Mouse (Mus musculus) adrenal gland, postnatal 10 days (tissue): Measurements from ENCODE around the gene Hcrt. TPM values are rescaled to one million over a fixed set of nuclear protein-coding genes. Genes with fewer than 3 reads are reported as not detected.

Experiments used
- DNase-seq: peaks from one replicate; pipeline ENCODE4 v3.0.0; 2021; ENCODE audit warnings: mixed read lengths
- total RNA-seq, 2 experiments: library from RNA; stranded (reverse); gene quantifications; 2 replicates each; pipeline ENCODE4 v1.2.3; 2021

Hcrt gene
- total RNA-seq, 2 experiments from 2014 or later: not detected

GRCm38 (mm10) chr11:100767871-100768270 lies 5.1 kb upstream of the Hcrt start:
- DNase-seq: no peak

GRCm38 (mm10) chr11:100766726-100767125 lies 4.0 kb upstream of the Hcrt start:
- no peak for DNase-seq

- DNase-seq: peak; percentile 95
Observed at GRCm38 (mm10) chr11:100761547-100762045, 1.1 kb downstream of the Hcrt start.

- peak; percentile 66 for DNase-seq
Observed at GRCm38 (mm10) chr11:100759611-100760233, 3.0 kb downstream of the Hcrt start, which contains the start of gene Kcnh4. Gene Kcnh4, minus strand, starts transcription at chr11:100759942.

- DNase-seq: peak; percentile 80
Observed at GRCm38 (mm10) chr11:100758707-100759610, 3.8 kb downstream of the Hcrt start.

GRCm38 (mm10) chr11:100757566-100757965 lies 5.2 kb downstream of the Hcrt start:
- DNase-seq: no peak

- DNase-seq: no peak
Observed at GRCm38 (mm10) chr11:100756476-100756875, 6.3 kb downstream of the Hcrt start.

- no peak for DNase-seq
Observed at GRCm38 (mm10) chr11:100754693-100755057, 8.1 kb downstream of the Hcrt start.

GRCm38 (mm10) chr11:100754021-100754692 lies 8.6 kb downstream of the Hcrt start:
- DNase-seq: no peak

GRCm38 (mm10) chr11:100752294-100752693 lies 10.4 kb downstream of the Hcrt start:
- no peak for DNase-seq

GRCm38 (mm10) chr11:100750127-100750526 lies 12.6 kb downstream of the Hcrt start:
- DNase-seq: no peak

GRCm38 (mm10) chr11:100749469-100749868 lies 13.3 kb downstream of the Hcrt start:
- DNase-seq: no peak

GRCm38 (mm10) chr11:100748620-100749019 lies 14.1 kb downstream of the Hcrt start:
- DNase-seq: no peak

- DNase-seq: no peak
Observed at GRCm38 (mm10) chr11:100747114-100747513, 15.6 kb downstream of the Hcrt start.

- DNase-seq: no peak
Observed at GRCm38 (mm10) chr11:100746546-100746945, 16.2 kb downstream of the Hcrt start.

GRCm38 (mm10) chr11:100745085-100745484 lies 17.6 kb downstream of the Hcrt start:
- DNase-seq: peak; percentile 55

- peak; percentile 76 for DNase-seq
Observed at GRCm38 (mm10) chr11:100741348-100741747, 21.4 kb downstream of the Hcrt start.

GRCm38 (mm10) chr11:100738749-100739148 lies 24.0 kb downstream of the Hcrt start:
- no peak for DNase-seq

GRCm38 (mm10) chr11:100738066-100738604 lies 24.6 kb downstream of the Hcrt start, which contains the start of gene Rab5c:
Gene Rab5c, minus strand, starts transcription at chr11:100738215.
- DNase-seq: peak; percentile 99

- no peak for DNase-seq
Observed at GRCm38 (mm10) chr11:100737105-100737733, 25.5 kb downstream of the Hcrt start.

- no peak for DNase-seq
Observed at GRCm38 (mm10) chr11:100736746-100737080, 26.0 kb downstream of the Hcrt start.
